Mouse (Mus musculus) neural tube, embryonic 13.5 days (tissue): ENCODE data around the gene Adgrf3. TPM values are rescaled to one million over a fixed set of nuclear protein-coding genes. Genes with fewer than 3 reads are reported as not detected.
A peak's percentile ranks its signal among the peaks of the same experiment; 100 is the strongest.

ENCODE experiments used
- ATAC-seq: fragments of 200-750 bp; cut with Nextera tagmentation; 2 replicates; pipeline ENCODE4 v1.8.0; 2017; ENCODE audit warnings: low read depth, mild to moderate bottlenecking, moderate TSS enrichment, moderate library complexity
- H3K27ac ChIP-seq: fragments of 300-500 bp; sonication (generic); replicated peaks from 2 replicates; pipeline ENCODE4 v1.5.1; 2015; ENCODE audit warnings: moderate library complexity, mild to moderate bottlenecking, inconsistent platforms
- H3K27me3 ChIP-seq: fragments of 300-500 bp; sonication (generic); 2 replicates; pipeline ENCODE4 v1.6.1; 2015; ENCODE audit warnings: mild to moderate bottlenecking, inconsistent platforms
- H3K36me3 ChIP-seq: fragments of 300-500 bp; sonication (generic); 2 replicates; pipeline ENCODE4 v1.6.1; 2015; ENCODE audit warnings: mild to moderate bottlenecking, inconsistent platforms
- H3K4me1 ChIP-seq: fragments of 300-500 bp; sonication (generic); replicated peaks from 2 replicates; pipeline ENCODE4 v1.6.1; 2015; ENCODE audit warnings: inconsistent platforms
- H3K4me2 ChIP-seq: fragments of 300-500 bp; sonication (generic); 2 replicates; pipeline ENCODE4 v1.6.1; 2015; ENCODE audit warnings: inconsistent platforms, mild to moderate bottlenecking, moderate library complexity
- H3K4me3 ChIP-seq: fragments of 300-500 bp; sonication (generic); 2 replicates; pipeline ENCODE4 v1.5.1; 2015; ENCODE audit warnings: mild to moderate bottlenecking, inconsistent platforms
- H3K9ac ChIP-seq: fragments of 300-500 bp; sonication (generic); 2 replicates; pipeline ENCODE4 v1.6.1; 2015; ENCODE audit warnings: moderate library complexity, mild to moderate bottlenecking, inconsistent platforms
- H3K9me3 ChIP-seq: fragments of 300-500 bp; sonication (generic); 2 replicates; pipeline ENCODE4 v1.6.1; 2016; ENCODE audit warnings: inconsistent platforms
- WGBS: fragments of 180-500 bp; shearing (Covaris S2); methylation state at CpG from one replicate; pipeline ENCODE4 v1.1.7; 2015; 5-methylcytosine and 5-hydroxymethylcytosine counted together
- polyA plus RNA-seq: library from polyadenylated mRNA; unstranded; fragments of >200 nt; fragmentation: Nextera tagmentation; extraction: Ambion mirVana; gene quantifications from 2 replicates; pipeline ENCODE4 v1.2.1, GENCODE M21; 2015

Adgrf3 gene
- not detected in 2 replicates for polyA plus RNA-seq

GRCm38 (mm10) chr5:30205493-30205892, at the start of gene Adgrf3:
Gene Adgrf3 (minus strand): TSS chr5:30205722.
- Histone ChIP-seq H3K27ac (no peak within 1 kb of the TSS), H3K36me3 (no peaks in the 10 kb centered on the region), H3K27me3 (no peaks in the 10 kb centered on the region), H3K4me3 (no peak within 1 kb of the TSS), H3K9me3 (no peaks in the 10 kb centered on the region), H3K9ac (no peak within 1 kb of the TSS), H3K4me2 (no peak within 1 kb of the TSS), H3K4me1 (no peaks in the 10 kb centered on the region)
- 41% methylated on average over 5 of the region's 5 CpGs for WGBS
- ATAC-seq, result no peak

- Histone ChIP-seq H3K36me3 (peaks cover 20% of the 10 kb centered on the region; the same call in 1 of the 2 replicates), H3K27ac (no peak overlapping the region), H3K27me3 (no peaks in the 10 kb centered on the region), H3K4me3 (no peak overlapping the region), H3K4me1 (peaks cover 18% of the 10 kb centered on the region), H3K9ac (no peak overlapping the region), H3K4me2 (no peak overlapping the region), H3K9me3 (no peaks in the 10 kb centered on the region)
- ATAC-seq, result no peak
- 97% methylated on average over 1 of the region's 1 CpGs for WGBS
These were observed 42.1 kb upstream of the Adgrf3 start for GRCm38 (mm10) chr5:30247666-30248065.

- 92% methylated on average over 9 of the region's 9 CpGs for WGBS
These were observed 40.4 kb upstream of the Adgrf3 start for GRCm38 (mm10) chr5:30245861-30246416.

GRCm38 (mm10) chr5:30243741-30244140, 38.2 kb upstream of the Adgrf3 start:
- 65% methylated on average over 9 of the region's 9 CpGs for WGBS
- no peaks in the 10 kb centered on the region for H3K27me3 ChIP-seq
- peak; percentile 32; the same call in 1 of the 2 replicates for ATAC-seq
- H3K4me2 ChIP-seq, result no peak overlapping the region
- H3K36me3 ChIP-seq, result peaks cover 1% of the 10 kb centered on the region; the same call in 1 of the 2 replicates
- peaks cover 27% of the 10 kb centered on the region for H3K4me1 ChIP-seq
- no peak overlapping the region for H3K9ac ChIP-seq
- no peak overlapping the region for H3K4me3 ChIP-seq
- peak overlapping the region; percentile 56; the same call in 1 of the 2 replicates for H3K27ac ChIP-seq
- H3K9me3 ChIP-seq, result no peaks in the 10 kb centered on the region

More at GRCm38 (mm10) chr5:30245861-30246416, 40.4 kb upstream of the Adgrf3 start:
- Histone ChIP-seq H3K27me3 (no peaks in the 10 kb centered on the region), H3K4me3 (no peak overlapping the region), H3K9ac (no peak overlapping the region), H3K9me3 (no peaks in the 10 kb centered on the region), H3K27ac (no peak overlapping the region), H3K4me2 (no peak overlapping the region), H3K4me1 (peaks cover 27% of the 10 kb centered on the region), H3K36me3 (peaks cover 12% of the 10 kb centered on the region; the same call in 1 of the 2 replicates)
- ATAC-seq, result no peak

GRCm38 (mm10) chr5:30242410-30242809, 36.9 kb upstream of the Adgrf3 start:
- no peak overlapping the region for H3K4me3 ChIP-seq
- 0 out of 2 replicates have a peak overlapping the region, but pooled peaks have one; percentile 33 for H3K27ac ChIP-seq
- WGBS, result 29% methylated on average over 1 of the region's 1 CpGs
- no peak overlapping the region for H3K9ac ChIP-seq
- H3K36me3 ChIP-seq, result no peaks in the 10 kb centered on the region
- ATAC-seq, result no peak
- no peak overlapping the region for H3K4me2 ChIP-seq
- no peaks in the 10 kb centered on the region for H3K9me3 ChIP-seq
- H3K4me1 ChIP-seq, result peaks cover 27% of the 10 kb centered on the region
- no peaks in the 10 kb centered on the region for H3K27me3 ChIP-seq

GRCm38 (mm10) chr5:30240552-30240951, 35.0 kb upstream of the Adgrf3 start:
- no peaks in the 10 kb centered on the region for H3K9me3 ChIP-seq
- no peaks in the 10 kb centered on the region for H3K27me3 ChIP-seq
- ATAC-seq, result no peak
- no peak overlapping the region for H3K4me2 ChIP-seq
- H3K9ac ChIP-seq, result no peak overlapping the region
- H3K27ac ChIP-seq, result no peak overlapping the region
- H3K4me3 ChIP-seq, result no peak overlapping the region
- H3K36me3 ChIP-seq, result no peaks in the 10 kb centered on the region
- peaks cover 34% of the 10 kb centered on the region for H3K4me1 ChIP-seq
- 89% methylated on average over 7 of the region's 7 CpGs for WGBS

GRCm38 (mm10) chr5:30238533-30238932, 33.0 kb upstream of the Adgrf3 start:
- 94% methylated on average over 5 of the region's 5 CpGs for WGBS
- ATAC-seq, result no peak
- no peak overlapping the region for H3K4me2 ChIP-seq
- no peaks in the 10 kb centered on the region for H3K9me3 ChIP-seq
- H3K27ac ChIP-seq, result no peak overlapping the region
- H3K36me3 ChIP-seq, result no peaks in the 10 kb centered on the region
- H3K9ac ChIP-seq, result no peak overlapping the region
- no peak overlapping the region for H3K4me3 ChIP-seq
- H3K4me1 ChIP-seq, result peaks cover 38% of the 10 kb centered on the region
- H3K27me3 ChIP-seq, result no peaks in the 10 kb centered on the region

GRCm38 (mm10) chr5:30235641-30236126, 30.2 kb upstream of the Adgrf3 start:
- WGBS, result 93% methylated on average over 2 of the region's 2 CpGs
- Histone ChIP-seq H3K4me1 (peaks cover 37% of the 10 kb centered on the region), H3K27ac (no peak overlapping the region), H3K4me3 (no peak overlapping the region), H3K9me3 (no peaks in the 10 kb centered on the region), H3K4me2 (no peak overlapping the region), H3K36me3 (no peaks in the 10 kb centered on the region), H3K27me3 (no peaks in the 10 kb centered on the region), H3K9ac (no peak overlapping the region)
- ATAC-seq, result no peak

- WGBS, result 66% methylated on average over 8 of the region's 8 CpGs
- no peak overlapping the region for H3K27ac ChIP-seq
- H3K36me3 ChIP-seq, result peaks cover 6% of the 10 kb centered on the region; the same call in 1 of the 2 replicates
These were observed 28.5 kb upstream of the Adgrf3 start for GRCm38 (mm10) chr5:30233979-30234378.

GRCm38 (mm10) chr5:30233042-30233441, 27.5 kb upstream of the Adgrf3 start:
- H3K9me3 ChIP-seq, result no peaks in the 10 kb centered on the region
- no peak for ATAC-seq
- peak overlapping the region; percentile 94 for H3K27ac ChIP-seq
- H3K36me3 ChIP-seq, result peaks cover 6% of the 10 kb centered on the region; the same call in 1 of the 2 replicates
- H3K27me3 ChIP-seq, result no peaks in the 10 kb centered on the region
- WGBS, result 1% methylated on average over 15 of the region's 15 CpGs
- H3K4me2 ChIP-seq, result peak overlapping the region; percentile 79
- peaks cover 37% of the 10 kb centered on the region for H3K4me1 ChIP-seq
- peak overlapping the region; percentile 88 for H3K9ac ChIP-seq
- H3K4me3 ChIP-seq, result peak overlapping the region; percentile 87

More at GRCm38 (mm10) chr5:30233979-30234378, 28.5 kb upstream of the Adgrf3 start:
- Histone ChIP-seq H3K4me2 (peak overlapping the region; percentile 79), H3K9ac (peak overlapping the region; percentile 88), H3K27me3 (no peaks in the 10 kb centered on the region), H3K9me3 (no peaks in the 10 kb centered on the region), H3K4me1 (peaks cover 37% of the 10 kb centered on the region), H3K4me3 (peak overlapping the region; percentile 87)
- no peak for ATAC-seq

GRCm38 (mm10) chr5:30232271-30232971, 26.9 kb upstream of the Adgrf3 start, which contains the start of gene Selenoi:
Gene Selenoi (plus strand): TSS chr5:30232581.
- 5% methylated on average over 71 of the region's 71 CpGs for WGBS
- ATAC-seq, result peak; percentile 100

GRCm38 (mm10) chr5:30231891-30232270, 26.4 kb upstream of the Adgrf3 start:
- Histone ChIP-seq H3K4me1 (peaks cover 37% of the 10 kb centered on the region), H3K4me3 (peak overlapping the region; percentile 87), H3K27me3 (no peaks in the 10 kb centered on the region), H3K27ac (peak overlapping the region; percentile 87), H3K36me3 (peaks cover 6% of the 10 kb centered on the region; the same call in 1 of the 2 replicates), H3K9ac (peak overlapping the region; percentile 80), H3K9me3 (no peaks in the 10 kb centered on the region), H3K4me2 (peak overlapping the region; percentile 79)
- WGBS, result 38% methylated on average over 16 of the region's 16 CpGs
- no peak for ATAC-seq

More at GRCm38 (mm10) chr5:30232271-30232971, 26.9 kb upstream of the Adgrf3 start, which contains the start of gene Selenoi:
- Histone ChIP-seq H3K4me3 (peak within 1 kb of the TSS; percentile 87), H3K36me3 (peaks cover 6% of the 10 kb centered on the region; the same call in 1 of the 2 replicates), H3K27me3 (no peaks in the 10 kb centered on the region), H3K27ac (peak within 1 kb of the TSS; percentile 94), H3K4me1 (peaks cover 37% of the 10 kb centered on the region), H3K9me3 (no peaks in the 10 kb centered on the region), H3K9ac (peak within 1 kb of the TSS; percentile 88), H3K4me2 (peak within 1 kb of the TSS; percentile 79)
